In genomic region chr8:122035543-122035942, GRCm38 (mm10) we compare ENCODE assay signal across 25 mouse cellular contexts.
DNase-seq lines count a peak whose midpoint lies in the region; ATAC-seq and TF ChIP-seq lines count a peak whose summit lies in the region.
"Had no signal": no experiment of that assay in that cellular context is flagged by ENCODE, and none has a peak within 500 bp of the region (broad histone marks: within the 10 kb centered on the region; RNA-seq: fewer than 3 reads in every experiment).

No protein-coding gene starts in this region.

- peaks cover 63% of the 10 kb centered on the region for H3K4me1 ChIP-seq in heart, embryonic 13.5 days
- no peaks in the 10 kb centered on the region; the same call in 1 of the 2 replicates for H3K4me1 ChIP-seq in heart, adult 2 months (ENCODE audit: control insufficient read depth, insufficient read depth, low read length)

- no peaks in the 10 kb centered on the region for H3K36me3 ChIP-seq in heart, embryonic 13.5 days
- H3K36me3 ChIP-seq in heart, adult 2 months (ENCODE audit: control insufficient read depth, insufficient read depth, low read length): no peaks in the 10 kb centered on the region
- H3K36me3 ChIP-seq: embryonic facial prominence, embryonic 15.5 days; heart, embryonic 15.5 days; hindbrain, embryonic 10.5 days had no signal

- H3K4me2 ChIP-seq in heart, embryonic 13.5 days: no peak overlapping the region
- H3K4me2 ChIP-seq: embryonic facial prominence, embryonic 15.5 days; forebrain, embryonic 13.5 days; heart, embryonic 15.5 days; liver, embryonic 11.5 days; midbrain, embryonic 11.5 days had no signal

- H3K27me3 ChIP-seq in heart, embryonic 13.5 days (replicated peaks): no peaks in the 10 kb centered on the region; the same call in 1 of the 2 replicates
- no peaks in the 10 kb centered on the region for H3K27me3 ChIP-seq in heart, adult 2 months (ENCODE audit: control insufficient read depth, insufficient read depth, low read length)
- H3K27me3 ChIP-seq: embryonic facial prominence, embryonic 15.5 days; forebrain, embryonic 13.5 days; heart, embryonic 15.5 days had no signal

- H3K27ac ChIP-seq in heart, embryonic 13.5 days (replicated peaks): 0 out of 2 replicates have a peak overlapping the region, but pooled peaks have one; percentile 59
- no peak overlapping the region for H3K27ac ChIP-seq in heart, adult 2 months
- H3K27ac ChIP-seq: embryonic facial prominence, embryonic 15.5 days; forebrain, embryonic 13.5 days; heart, embryonic 15.5 days; hindbrain, embryonic 10.5 days; kidney, postnatal 0 days; macrophage had no signal

- no peak for TF ChIP-seq EP300 in heart, adult 2 months (IDR thresholded peaks at IDR 0.05; ENCODE audit: insufficient read depth, low read depth, low read length)

- H3K79me2 ChIP-seq in heart, adult 2 months (replicated peaks; ENCODE audit: control insufficient read depth, insufficient read depth, low read length): no peaks in the 10 kb centered on the region

- no peak for ATAC-seq in heart, embryonic 13.5 days (ENCODE audit: extremely low read depth, insufficient number of reproducible peaks, low FRiP score, low TSS enrichment)
- peak; percentile 62 to 72 for ATAC-seq in hematopoietic stem cell, adult 5-6 weeks (replicated peaks in 1 of 2; ENCODE audit: insufficient read depth in 1 of 2, low FRiP score in 2 of 2, low TSS enrichment in 1 of 2, low read depth in 1 of 2, poor library complexity in 2 of 2, severe bottlenecking in 2 of 2)
- ATAC-seq: activated CD4-positive, CD25-positive, alpha-beta regulatory T cell, adult 4 months; CD4-positive, CD25-positive, alpha-beta regulatory T cell, adult 4 months; forebrain, embryonic 13.5 days had no signal

- intact Hi-C loops in heart, adult 2 months (cut with DNase I): no loop called here

- 73% methylated on average over 7 of the region's 7 CpGs for WGBS in heart, embryonic 13.5 days
- WGBS in heart, adult 2 months: 60% methylated on average over 7 of the region's 7 CpGs

- H3K9ac ChIP-seq in heart, embryonic 13.5 days: peak overlapping the region; percentile 28; the same call in 1 of the 2 replicates
- no peak overlapping the region for H3K9ac ChIP-seq in heart, adult 2 months (ENCODE audit: low read depth, low read length)
- H3K9ac ChIP-seq: embryonic facial prominence, embryonic 15.5 days; forebrain, embryonic 13.5 days; heart, embryonic 15.5 days had no signal

- no peak overlapping the region for H3K4me3 ChIP-seq in heart, embryonic 13.5 days
- no peak overlapping the region for H3K4me3 ChIP-seq in heart, adult 2 months
- H3K4me3 ChIP-seq: embryonic facial prominence, embryonic 15.5 days; forebrain, embryonic 13.5 days; heart, embryonic 15.5 days; hindbrain, embryonic 10.5 days had no signal

- no peak for TF ChIP-seq POLR2A in heart, adult 2 months (IDR thresholded peaks at IDR 0.05; ENCODE audit: insufficient read depth, low read depth, low read length)

- H3K9me3 ChIP-seq in heart, embryonic 13.5 days: no peaks in the 10 kb centered on the region
- H3K9me3 ChIP-seq: embryonic facial prominence, embryonic 15.5 days; forebrain, embryonic 13.5 days; heart, embryonic 15.5 days; hindbrain, embryonic 10.5 days had no signal

- peak; percentile 19 for DNase-seq in adrenal gland, postnatal 10 days
- no peak for DNase-seq in adrenal gland, postnatal 36 days
- no peak for DNase-seq in heart, adult 2 months
- peak; percentile 45 for DNase-seq in skeletal muscle tissue, adult 2 months (ENCODE audit: low read depth, low spot score)
- no peak for DNase-seq in lung, postnatal 36 days
- DNase-seq in ovary, postnatal 14 days (ENCODE audit: low spot score): no peak
- DNase-seq: cerebellum, adult 9-11 months; heart, adult 11 months; kidney, adult 18-20 months; layer of hippocampus, postnatal 36 days; lung, adult 2 months; right cerebral cortex, adult 18-20 months; thymus, postnatal 25 days had no signal

- TF ChIP-seq CTCF in heart, adult 2 months (IDR thresholded peaks at IDR 0.05): no peak

Comparison
In these comparisons a context has a peak if more than half of its experiments do, and no peak if none do; other contexts are left out.
1. DNase-seq: peak in adrenal gland, postnatal 10 days (single experiment) and skeletal muscle tissue, adult 2 months (single experiment); none in adrenal gland, postnatal 36 days (0 of 2), heart, adult 2 months (0 of 2), lung, postnatal 36 days (single experiment) and ovary, postnatal 14 days (single experiment).